Mouse (Mus musculus) ES-E14 (cell line): Measurements from ENCODE around the gene Itga6.

Source experiments
- CHD2 ChIP-seq: IDR thresholded peaks from 2 replicates; pipeline ENCODE4 v1.6.1; 2014; ENCODE audit warnings: mild to moderate bottlenecking, low read depth, low read length, inconsistent platforms
- HCFC1 ChIP-seq: IDR thresholded peaks from 2 replicates; pipeline ENCODE4 v1.6.1; 2012; ENCODE audit warnings: low read length, inconsistent platforms, borderline replicate concordance; ENCODE audit not compliant: insufficient read depth
- MAFK ChIP-seq: IDR thresholded peaks from 2 replicates; pipeline ENCODE4 v1.6.1; 2014; ENCODE audit warnings: mild to moderate bottlenecking, low read depth, low read length, inconsistent platforms; ENCODE audit not compliant: insufficient read depth
- ZC3H11A ChIP-seq: IDR thresholded peaks from 2 replicates; pipeline ENCODE4 v1.6.1; 2012; ENCODE audit warnings: low read depth, mild to moderate bottlenecking, inconsistent platforms, low read length, borderline replicate concordance
- ZNF384 ChIP-seq: IDR thresholded peaks from 2 replicates; pipeline ENCODE4 v1.6.1; 2012; ENCODE audit warnings: low read depth, low read length, inconsistent platforms

DNA sequence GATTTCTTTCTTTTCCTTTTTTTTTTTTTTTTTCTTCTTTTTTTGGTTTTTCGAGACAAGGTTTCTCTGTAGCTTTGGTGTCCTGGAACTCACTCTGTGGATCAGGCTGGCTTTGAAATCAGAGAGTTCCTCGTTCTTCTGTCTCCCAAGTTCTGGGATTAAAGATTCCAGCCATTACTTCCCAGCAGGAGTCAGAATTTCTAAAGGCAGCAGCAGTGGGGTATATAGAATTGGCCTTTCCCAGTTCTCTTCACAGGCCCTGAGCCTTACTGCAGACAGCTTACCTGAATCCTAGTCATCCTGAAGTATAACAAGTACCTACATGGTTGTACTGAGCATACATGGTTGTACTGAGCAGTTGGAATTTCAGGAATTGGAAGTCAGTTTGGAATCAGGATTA, 129.4 kb downstream of the Itga6 start:
- TF ChIP-seq MAFK = no peak
- no peak for TF ChIP-seq HCFC1
- no peak for TF ChIP-seq CHD2
- TF ChIP-seq ZC3H11A = no peak
- no peak for TF ChIP-seq ZNF384
